Mouse (Mus musculus): ENCODE measurements around the gene Hoxa4. TPM values are rescaled to one million over a fixed set of nuclear protein-coding genes. Genes with fewer than 3 reads are reported as not detected.

Gene Hoxa4
- polyA plus RNA-seq, 1 experiment from 2014 or later = 8.8 TPM

DNA sequence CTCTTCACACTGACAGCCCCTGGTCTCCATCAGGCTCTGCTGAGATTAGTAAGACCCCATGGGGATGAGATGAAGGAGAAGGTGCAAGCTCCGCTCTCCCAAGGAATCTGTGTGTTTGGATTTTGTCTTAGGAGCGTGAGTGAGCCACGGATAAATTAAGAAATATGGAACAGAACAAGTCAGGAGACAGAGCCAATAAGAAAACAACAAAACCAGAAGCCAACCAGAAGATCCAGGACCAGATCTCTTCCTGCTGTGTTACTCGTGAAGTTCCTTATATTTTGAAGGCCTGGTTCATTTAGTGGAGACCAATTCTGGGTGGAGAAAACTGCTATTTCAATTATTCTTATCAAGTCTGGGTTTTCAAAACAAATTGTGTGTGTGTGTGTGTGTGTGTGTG, 40.0 kb downstream of the Hoxa4 start:
- no peak overlapping the region for H3K4me3 ChIP-seq (ENCODE audit: low read length)
- H3K9me3 ChIP-seq (ENCODE audit: control insufficient read depth, low read length) = peaks cover 3% of the 10 kb centered on the region; the same call in 1 of the 2 replicates
- peaks cover 47% of the 10 kb centered on the region for H3K27me3 ChIP-seq (replicated peaks; ENCODE audit: control insufficient read depth, insufficient read depth, low read length)
- H3K36me3 ChIP-seq (ENCODE audit: control insufficient read depth, insufficient read depth, low read length) = no peaks in the 10 kb centered on the region
- no peak for ATAC-seq
- no peaks in the 10 kb centered on the region; the same call in 1 of the 2 replicates for H3K4me1 ChIP-seq (ENCODE audit: control insufficient read depth, insufficient read depth, low read depth, low read length)
- H3K4me2 ChIP-seq (ENCODE audit: low read length) = no peak overlapping the region
- whole genome bisulfite sequencing = 29% methylated on average over 4 of the region's 4 CpGs
- H3K9ac ChIP-seq (ENCODE audit: low read depth, low read length) = no peak overlapping the region
- H3K27ac ChIP-seq (ENCODE audit: low read depth, low read length) = no peak overlapping the region

DNA sequence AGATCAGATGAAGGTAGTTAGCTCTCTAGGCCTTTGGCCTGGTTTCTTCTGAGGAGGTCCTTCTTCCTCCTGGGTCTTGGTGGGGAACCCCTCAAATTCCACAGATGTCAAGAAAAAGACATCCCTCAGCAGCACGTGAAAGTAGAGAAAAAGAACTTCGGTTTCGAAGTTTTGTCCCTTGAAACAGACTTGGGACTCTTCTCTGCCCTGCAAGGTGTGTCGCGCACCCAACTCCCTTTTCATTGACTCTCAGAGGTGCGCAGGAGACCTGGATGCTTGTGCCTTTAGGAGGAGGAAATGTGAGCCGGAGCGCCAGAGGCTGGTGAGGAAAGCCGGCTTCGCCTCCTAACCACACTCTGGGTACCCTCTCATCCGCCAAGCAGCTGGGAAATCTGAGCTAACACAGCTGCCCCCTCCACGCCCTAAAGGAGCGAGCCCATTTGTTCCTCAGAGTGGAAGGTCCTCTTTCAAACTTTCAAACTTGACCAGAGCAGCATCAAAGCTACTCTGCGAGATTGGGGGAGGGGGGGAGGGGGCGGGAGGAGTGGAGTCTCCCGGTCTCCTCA, 41.1 kb downstream of the Hoxa4 start:
- no peak for ATAC-seq
- 8% methylated on average over 16 of the region's 16 CpGs for WGBS
- Histone ChIP-seq H3K27ac (ENCODE audit: low read depth, low read length) (no peak overlapping the region), H3K9ac (ENCODE audit: low read depth, low read length) (no peak overlapping the region), H3K4me3 (ENCODE audit: low read length) (no peak overlapping the region), H3K9me3 (ENCODE audit: control insufficient read depth, low read length) (peaks cover 3% of the 10 kb centered on the region; the same call in 1 of the 2 replicates), H3K4me1 (ENCODE audit: control insufficient read depth, insufficient read depth, low read depth, low read length) (no peaks in the 10 kb centered on the region), H3K36me3 (ENCODE audit: control insufficient read depth, insufficient read depth, low read length) (no peaks in the 10 kb centered on the region), H3K27me3 (replicated peaks; ENCODE audit: control insufficient read depth, insufficient read depth, low read length) (peaks cover 40% of the 10 kb centered on the region), H3K4me2 (ENCODE audit: low read length) (no peak overlapping the region)

MicroRNA genes within 50 kb of the gene (microRNA counts, 519-probe panel; counts per million panel counts)
- 1,419 counts per million, percentile 12 among the panel's probes with 10 or more counts for microRNA mmu-miR-196b

Small RNA genes within 50 kb of the gene (microRNA-seq; reads per million reads assigned to microRNA genes)
- gene Mir196b = 179 reads per million, percentile 57 among the genes with 10 or more reads in this experiment

Other genes starting within 250 kb of the Hoxa4 start
- 23.8 and 30.3 TPM in 2 replicates for gene Skap2, start 179.2 kb downstream of the Hoxa4 start, polyA plus RNA-seq (2015; fragmentation: Nextera tagmentation; extraction: Ambion mirVana)
- gene Hoxa1, start 33.4 kb downstream of the Hoxa4 start, polyA plus RNA-seq (2015; fragmentation: Nextera tagmentation; extraction: Ambion mirVana) = 1.8 and 2.0 TPM in 2 replicates
- 20.3 and 22.5 TPM in 2 replicates for gene Hoxa2, start 26.9 kb downstream of the Hoxa4 start, polyA plus RNA-seq (2015; fragmentation: Nextera tagmentation; extraction: Ambion mirVana)
- gene 5730596B20Rik, start 14.3 kb downstream of the Hoxa4 start, polyA plus RNA-seq (2015; fragmentation: Nextera tagmentation; extraction: Ambion mirVana) = 3.4 and 3.6 TPM in 2 replicates
- 85.9 and 106 TPM in 2 replicates for gene Hoxa5, start 12.8 kb upstream of the Hoxa4 start, polyA plus RNA-seq (2015; fragmentation: Nextera tagmentation; extraction: Ambion mirVana)
- 9.4 and 9.9 TPM in 2 replicates for gene Hoxa6, start 17.0 kb upstream of the Hoxa4 start, polyA plus RNA-seq (2015; fragmentation: Nextera tagmentation; extraction: Ambion mirVana)
- 12.9 and 13.9 TPM in 2 replicates for gene Hoxa3, start 21.6 kb upstream of the Hoxa4 start, polyA plus RNA-seq (2015; fragmentation: Nextera tagmentation; extraction: Ambion mirVana)
- not detected in 2 replicates for gene Gm28308, start 21.6 kb upstream of the Hoxa4 start, polyA plus RNA-seq (2015; fragmentation: Nextera tagmentation; extraction: Ambion mirVana)
- 9.0 and 21.1 TPM in 2 replicates for gene Hoxa7, start 30.1 kb upstream of the Hoxa4 start, polyA plus RNA-seq (2015; fragmentation: Nextera tagmentation; extraction: Ambion mirVana)
- gene Hoxa9, start 39.3 kb upstream of the Hoxa4 start, polyA plus RNA-seq (2015; fragmentation: Nextera tagmentation; extraction: Ambion mirVana) = 0.48 and 2.4 TPM in 2 replicates
- gene Hoxa10, start 49.1 kb upstream of the Hoxa4 start, polyA plus RNA-seq (2015; fragmentation: Nextera tagmentation; extraction: Ambion mirVana) = 0.70 TPM in 1 of 2 replicates, not detected in the other
- not detected in 2 replicates for gene Hoxa11, start 54.1 kb upstream of the Hoxa4 start, polyA plus RNA-seq (2015; fragmentation: Nextera tagmentation; extraction: Ambion mirVana)
- not detected in 2 replicates for gene Hoxa13, start 69.1 kb upstream of the Hoxa4 start, polyA plus RNA-seq (2015; fragmentation: Nextera tagmentation; extraction: Ambion mirVana)
- gene Evx1, start 121.7 kb upstream of the Hoxa4 start, polyA plus RNA-seq (2015; fragmentation: Nextera tagmentation; extraction: Ambion mirVana) = 1.1 and 1.5 TPM in 2 replicates

Measured in hindbrain, embryonic 16.5 days (tissue).